Mouse (Mus musculus) 3134 (cell line): ENCODE measurements around the gene Lurap1l.

ENCODE experiments used
- DNase-seq: peaks from one replicate; pipeline ENCODE4 v3.0.0-alpha.2; 2011; ENCODE audit warnings: low spot score; ENCODE audit not compliant: insufficient read length; ENCODE audit errors: extremely low read depth

The Lurap1l gene

GRCm38 (mm10) chr4:80910481-80910870 lies at the start of gene Lurap1l:
TSS of gene Lurap1l (plus strand) at chr4:80910646.
- DNase-seq, result peak; percentile 69

GRCm38 (mm10) chr4:80862962-80863361 lies 47.5 kb upstream of the Lurap1l start:
- DNase-seq, result no peak

- DNase-seq, result no peak
These were observed 46.5 kb upstream of the Lurap1l start for GRCm38 (mm10) chr4:80863906-80864305.

- DNase-seq, result no peak
These were observed 45.9 kb upstream of the Lurap1l start for GRCm38 (mm10) chr4:80864511-80864922.

- DNase-seq, result no peak
These were observed 44.4 kb upstream of the Lurap1l start for GRCm38 (mm10) chr4:80866065-80866464.

- no peak for DNase-seq
These were observed 40.8 kb upstream of the Lurap1l start for GRCm38 (mm10) chr4:80869598-80869997.

- DNase-seq, result peak; percentile 54
These were observed 37.4 kb upstream of the Lurap1l start for GRCm38 (mm10) chr4:80872847-80873644.

GRCm38 (mm10) chr4:80874121-80874859 lies 36.2 kb upstream of the Lurap1l start:
- DNase-seq, result no peak

GRCm38 (mm10) chr4:80875055-80875454 lies 35.4 kb upstream of the Lurap1l start:
- DNase-seq, result no peak

GRCm38 (mm10) chr4:80881996-80882599 lies 28.3 kb upstream of the Lurap1l start:
- no peak for DNase-seq

- DNase-seq, result peak; percentile 33
These were observed 23.8 kb upstream of the Lurap1l start for GRCm38 (mm10) chr4:80886631-80887030.

- DNase-seq, result no peak
These were observed 19.4 kb upstream of the Lurap1l start for GRCm38 (mm10) chr4:80891004-80891403.

- DNase-seq, result no peak
These were observed 15.1 kb upstream of the Lurap1l start for GRCm38 (mm10) chr4:80895278-80895894.

- DNase-seq, result no peak
These were observed 3.7 kb upstream of the Lurap1l start for GRCm38 (mm10) chr4:80906726-80907125.

GRCm38 (mm10) chr4:80907973-80908372 lies 2.5 kb upstream of the Lurap1l start:
- DNase-seq, result no peak

- DNase-seq, result no peak
These were observed 1.5 kb upstream of the Lurap1l start for GRCm38 (mm10) chr4:80908902-80909301.

- peak; percentile 86 for DNase-seq
These were observed 640 bp downstream of the Lurap1l start for GRCm38 (mm10) chr4:80910871-80911701.

GRCm38 (mm10) chr4:80911706-80912540 lies 1.5 kb downstream of the Lurap1l start:
- peak; percentile 95 for DNase-seq

- DNase-seq, result no peak
These were observed 4.8 kb downstream of the Lurap1l start for GRCm38 (mm10) chr4:80915211-80915610.
